Mouse (Mus musculus) embryonic fibroblast, embryonic 13.5 days (primary cell): ENCODE measurements at regions not wholly inside any gene's neighbourhood (a gene's known extent, or its start where the extent isn't known, plus 50 kb on each side); places are given as distances from the start of the nearest gene placed in this dataset.

Experiments used
- CTCF ChIP-seq: IDR thresholded peaks from 2 replicates; pipeline ENCODE4 v1.5.1; 2011; ENCODE audit warnings: mild to moderate bottlenecking, control low read depth, low read length, moderate library complexity, borderline replicate concordance; ENCODE audit not compliant: insufficient read depth
- POLR2A ChIP-seq: IDR thresholded peaks from 2 replicates; pipeline ENCODE4 v1.6.1; 2011; ENCODE audit warnings: low read depth, mild to moderate bottlenecking, control low read depth, low read length, moderate library complexity

DNA sequence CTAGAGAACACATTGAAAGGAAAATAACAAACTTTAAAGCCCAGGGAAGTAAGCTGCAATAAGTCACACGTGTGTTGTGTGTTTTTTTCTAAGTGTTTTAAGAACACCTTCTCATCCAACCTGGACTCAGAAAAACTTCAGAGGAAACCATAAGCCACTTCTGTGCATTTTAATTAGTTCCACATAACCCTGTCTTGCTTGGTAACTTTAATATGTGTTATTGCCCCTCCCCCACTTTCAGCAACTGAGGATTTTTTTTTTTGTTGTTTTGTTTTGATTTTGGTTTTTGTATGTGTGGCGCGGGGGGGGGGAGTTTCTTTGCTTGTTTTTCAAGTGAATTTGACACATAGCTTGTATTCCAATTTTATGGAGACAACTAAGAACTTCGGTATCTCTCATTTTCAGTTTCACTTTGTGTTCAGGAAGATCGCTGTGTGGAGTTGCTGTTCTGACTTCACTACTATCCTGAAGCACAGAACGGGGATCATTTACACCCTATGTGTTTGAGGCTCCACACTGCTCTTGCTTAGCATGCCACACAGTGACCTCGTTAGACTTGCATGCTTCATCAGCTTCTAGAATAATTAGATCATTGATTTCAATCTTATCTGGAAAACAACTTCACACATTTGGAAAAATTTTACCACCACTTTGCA lies 54.2 kb upstream of the Dpyd start:
- TF ChIP-seq CTCF (no peak), POLR2A (no peak)
